Mouse (Mus musculus): Measurements from ENCODE around the gene Spice1. TPM values are rescaled to one million over a fixed set of nuclear protein-coding genes. Genes with fewer than 3 reads are reported as not detected.

Gene Spice1
- polyA plus RNA-seq, 1 experiment from 2014 or later: 7.9 TPM

GRCm38 (mm10) chr16:44381578-44381977, 34.7 kb downstream of the Spice1 start:
- no peak overlapping the region for H3K4me3 ChIP-seq (ENCODE audit: low read depth, low read length)
- WGBS: 37% methylated on average over 5 of the region's 5 CpGs
- ATAC-seq (ENCODE audit: low FRiP score, low TSS enrichment): no peak
- no peaks in the 10 kb centered on the region for H3K9me3 ChIP-seq (ENCODE audit: control insufficient read depth, low read length)
- peaks cover 5% of the 10 kb centered on the region; the same call in 1 of the 2 replicates for H3K36me3 ChIP-seq (ENCODE audit: control insufficient read depth, insufficient read depth, low read length)
- H3K9ac ChIP-seq (ENCODE audit: low read length): no peak overlapping the region
- H3K27ac ChIP-seq (replicated peaks): no peak overlapping the region
- TF ChIP-seq CTCF (IDR thresholded peaks at IDR 0.05; ENCODE audit: low read depth) (no peak), EP300 (optimal IDR thresholded peaks at IDR 0.05) (no peak)
- no peak overlapping the region for H3K4me2 ChIP-seq (replicated peaks; ENCODE audit: low read depth)
- no peak for DNase-seq (ENCODE audit: low spot score)
- no peaks in the 10 kb centered on the region for H3K4me1 ChIP-seq (replicated peaks; ENCODE audit: control insufficient read depth, insufficient read depth)
- H3K27me3 ChIP-seq (ENCODE audit: control insufficient read depth, insufficient read depth, low read length): no peaks in the 10 kb centered on the region

DNA sequence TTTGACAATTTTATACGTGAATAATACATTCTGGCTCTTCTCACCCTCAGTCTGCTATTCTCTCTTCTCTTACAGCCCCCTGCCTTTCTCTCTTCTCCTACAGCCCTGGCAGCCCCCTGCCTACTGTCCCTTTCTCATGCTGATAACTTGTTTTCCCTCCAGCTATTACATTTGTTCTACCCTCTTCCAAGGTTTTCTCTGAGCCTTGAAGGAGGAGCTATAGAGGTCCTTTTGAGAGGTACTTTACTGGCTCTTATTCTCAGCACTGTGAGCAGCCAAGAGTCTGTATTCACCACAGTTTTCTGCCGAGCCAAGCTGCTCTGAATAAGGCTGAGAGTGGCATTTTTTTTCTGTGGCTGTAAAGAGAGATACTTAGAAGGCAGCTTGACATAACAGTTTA, 36.6 kb downstream of the Spice1 start:
- Histone ChIP-seq H3K27ac (replicated peaks) (no peak overlapping the region), H3K9ac (ENCODE audit: low read length) (no peak overlapping the region), H3K4me3 (ENCODE audit: low read depth, low read length) (no peak overlapping the region), H3K4me2 (replicated peaks; ENCODE audit: low read depth) (no peak overlapping the region), H3K36me3 (ENCODE audit: control insufficient read depth, insufficient read depth, low read length) (peaks cover 5% of the 10 kb centered on the region; the same call in 1 of the 2 replicates), H3K27me3 (ENCODE audit: control insufficient read depth, insufficient read depth, low read length) (no peaks in the 10 kb centered on the region), H3K4me1 (replicated peaks; ENCODE audit: control insufficient read depth, insufficient read depth) (no peaks in the 10 kb centered on the region), H3K9me3 (ENCODE audit: control insufficient read depth, low read length) (no peaks in the 10 kb centered on the region)
- 53% methylated on average over 2 of the region's 2 CpGs for WGBS
- TF ChIP-seq EP300 (optimal IDR thresholded peaks at IDR 0.05) (no peak), CTCF (IDR thresholded peaks at IDR 0.05; ENCODE audit: low read depth) (no peak)
- no peak for DNase-seq (ENCODE audit: low spot score)
- ATAC-seq (ENCODE audit: low FRiP score, low TSS enrichment): no peak

DNA sequence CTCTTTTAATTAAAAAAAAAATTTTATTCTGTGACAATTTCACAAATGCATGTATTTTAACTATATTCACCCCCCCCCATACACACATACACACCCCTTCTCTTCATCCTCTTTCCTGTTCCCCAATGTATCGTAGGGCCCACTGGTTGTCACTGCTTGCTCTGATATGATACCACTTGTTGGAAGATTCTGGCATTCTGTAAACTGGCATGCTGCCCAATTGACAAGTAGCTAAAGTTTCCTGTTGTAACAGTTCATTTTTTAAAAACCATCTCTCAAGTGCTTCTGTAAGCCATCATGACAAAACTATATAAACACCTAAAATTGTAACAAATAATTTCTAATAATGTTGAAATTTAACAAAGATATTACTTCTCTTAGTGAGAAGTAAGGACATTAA, 37.3 kb downstream of the Spice1 start:
- no peak overlapping the region for H3K4me3 ChIP-seq (ENCODE audit: low read depth, low read length)
- TF ChIP-seq CTCF (IDR thresholded peaks at IDR 0.05; ENCODE audit: low read depth) (no peak), EP300 (optimal IDR thresholded peaks at IDR 0.05) (no peak)
- H3K27me3 ChIP-seq (ENCODE audit: control insufficient read depth, insufficient read depth, low read length): no peaks in the 10 kb centered on the region
- no peak for DNase-seq (ENCODE audit: low spot score)
- peaks cover 3% of the 10 kb centered on the region; the same call in 1 of the 2 replicates for H3K36me3 ChIP-seq (ENCODE audit: control insufficient read depth, insufficient read depth, low read length)
- no peaks in the 10 kb centered on the region for H3K9me3 ChIP-seq (ENCODE audit: control insufficient read depth, low read length)
- no peak overlapping the region for H3K9ac ChIP-seq (ENCODE audit: low read length)
- H3K4me1 ChIP-seq (replicated peaks; ENCODE audit: control insufficient read depth, insufficient read depth): no peaks in the 10 kb centered on the region
- 83% methylated on average over 1 of the region's 1 CpGs for WGBS
- H3K4me2 ChIP-seq (replicated peaks; ENCODE audit: low read depth): no peak overlapping the region
- no peak for ATAC-seq (ENCODE audit: low FRiP score, low TSS enrichment)
- H3K27ac ChIP-seq (replicated peaks): no peak overlapping the region

DNA sequence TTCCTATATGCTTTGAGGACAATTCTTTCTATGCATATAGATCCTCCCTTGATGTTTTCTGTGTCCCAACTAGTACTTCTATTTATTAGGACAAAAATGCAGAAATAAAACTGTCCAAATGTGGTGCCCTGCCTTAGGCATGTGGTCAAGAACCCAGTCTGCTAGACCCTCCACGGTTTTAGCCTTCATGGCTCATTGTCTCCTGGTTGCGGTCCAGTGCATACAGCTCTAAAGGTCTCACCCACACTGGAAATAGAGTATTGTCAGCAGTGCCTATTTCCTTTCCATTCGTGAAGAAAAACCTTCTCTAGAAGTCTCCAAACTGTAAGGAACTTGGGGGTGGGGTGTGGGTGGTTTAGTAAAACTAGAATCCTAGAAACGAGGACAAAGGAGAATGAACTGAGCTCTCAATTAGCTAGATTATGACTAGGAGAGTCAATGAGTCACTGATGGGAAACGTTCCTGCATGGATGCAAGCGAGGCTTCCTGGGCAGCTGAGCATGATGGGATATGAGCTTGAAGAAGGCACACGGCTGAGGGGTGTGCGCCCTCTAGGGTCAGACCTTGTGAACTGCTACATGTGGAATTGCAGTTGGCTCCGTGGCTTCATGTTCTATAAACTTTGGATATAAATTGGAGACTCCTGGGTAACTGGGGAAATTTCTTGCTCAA, 45.1 kb downstream of the Spice1 start:
- H3K27ac ChIP-seq (replicated peaks): no peak overlapping the region
- H3K4me2 ChIP-seq (replicated peaks; ENCODE audit: low read depth): no peak overlapping the region
- no peak overlapping the region for H3K9ac ChIP-seq (ENCODE audit: low read length)
- H3K4me1 ChIP-seq (replicated peaks; ENCODE audit: control insufficient read depth, insufficient read depth): peaks cover 3% of the 10 kb centered on the region; the same call in 1 of the 2 replicates
- no peaks in the 10 kb centered on the region for H3K27me3 ChIP-seq (ENCODE audit: control insufficient read depth, insufficient read depth, low read length)
- no peaks in the 10 kb centered on the region for H3K36me3 ChIP-seq (ENCODE audit: control insufficient read depth, insufficient read depth, low read length)
- TF ChIP-seq CTCF (IDR thresholded peaks at IDR 0.05; ENCODE audit: low read depth) (peak; percentile 87), EP300 (optimal IDR thresholded peaks at IDR 0.05) (no peak)
- H3K4me3 ChIP-seq (ENCODE audit: low read depth, low read length): no peak overlapping the region
- DNase-seq (ENCODE audit: low spot score) (peak; percentile 64), ATAC-seq (ENCODE audit: low FRiP score, low TSS enrichment) (peak; percentile 85)
- H3K9me3 ChIP-seq (ENCODE audit: control insufficient read depth, low read length): no peaks in the 10 kb centered on the region
- WGBS: 37% methylated on average over 9 of the region's 9 CpGs

DNA sequence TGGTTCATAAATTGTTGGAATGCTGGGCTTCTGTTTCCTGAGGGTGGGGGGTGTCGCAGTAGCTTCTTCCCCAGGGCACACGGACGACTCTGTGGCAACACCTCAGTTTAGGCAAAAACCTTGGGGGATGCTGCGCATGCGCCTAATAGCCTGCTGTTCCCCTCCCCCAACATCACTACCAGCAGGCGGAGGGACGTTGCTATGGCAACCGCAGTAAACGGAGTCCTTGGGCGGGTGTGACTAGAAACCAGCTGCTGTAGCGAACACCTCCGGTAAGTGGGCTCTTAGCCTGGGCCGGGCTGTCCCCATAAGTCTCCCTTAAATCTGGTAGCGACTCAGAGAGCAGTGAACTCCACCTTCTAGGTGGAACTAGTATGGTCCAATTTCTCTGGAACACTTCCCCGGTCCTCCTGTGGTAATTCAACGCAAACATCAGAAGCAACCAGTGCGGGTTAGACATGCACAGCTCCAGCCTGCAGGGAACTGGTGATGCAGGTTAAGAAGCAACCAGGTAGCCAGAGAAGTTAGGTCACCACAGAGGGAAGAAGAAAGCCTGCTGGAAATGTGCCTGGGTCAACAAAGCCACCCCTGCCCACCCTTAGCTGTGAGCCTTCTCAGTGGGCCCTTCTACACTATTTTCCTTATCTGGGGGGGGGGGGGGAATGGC, 47.8 kb downstream of the Spice1 start, which contains the start of gene Cfap44:
Cfap44 (plus strand) TSS at position 220 of the 667 bp plus-strand sequence.
- H3K9me3 ChIP-seq (ENCODE audit: control insufficient read depth, low read length): no peaks in the 10 kb centered on the region
- H3K27me3 ChIP-seq (ENCODE audit: control insufficient read depth, insufficient read depth, low read length): no peaks in the 10 kb centered on the region
- H3K9ac ChIP-seq (ENCODE audit: low read length): no peak within 1 kb of the TSS
- WGBS: 2% methylated on average over 17 of the region's 17 CpGs
- ATAC-seq (ENCODE audit: low FRiP score, low TSS enrichment): peak; percentile 74
- no peak within 1 kb of the TSS for H3K27ac ChIP-seq (replicated peaks)
- H3K4me3 ChIP-seq (ENCODE audit: low read depth, low read length): peak within 1 kb of the TSS; percentile 23
- TF ChIP-seq CTCF (IDR thresholded peaks at IDR 0.05; ENCODE audit: low read depth) (peak; percentile 45), EP300 (optimal IDR thresholded peaks at IDR 0.05) (no peak)
- peaks cover 3% of the 10 kb centered on the region; the same call in 1 of the 2 replicates for H3K4me1 ChIP-seq (replicated peaks; ENCODE audit: control insufficient read depth, insufficient read depth)
- no peaks in the 10 kb centered on the region for H3K36me3 ChIP-seq (ENCODE audit: control insufficient read depth, insufficient read depth, low read length)
- H3K4me2 ChIP-seq (replicated peaks; ENCODE audit: low read depth): peak within 1 kb of the TSS; percentile 52
- DNase-seq (ENCODE audit: low spot score): peak; percentile 74

GRCm38 (mm10) chr16:44404933-44405332, 58.0 kb downstream of the Spice1 start:
- Histone ChIP-seq H3K4me1 (replicated peaks; ENCODE audit: control insufficient read depth, insufficient read depth) (no peaks in the 10 kb centered on the region), H3K4me2 (replicated peaks; ENCODE audit: low read depth) (no peak overlapping the region), H3K27me3 (ENCODE audit: control insufficient read depth, insufficient read depth, low read length) (no peaks in the 10 kb centered on the region), H3K27ac (replicated peaks) (no peak overlapping the region), H3K9ac (ENCODE audit: low read length) (no peak overlapping the region), H3K36me3 (ENCODE audit: control insufficient read depth, insufficient read depth, low read length) (no peaks in the 10 kb centered on the region), H3K4me3 (ENCODE audit: low read depth, low read length) (no peak overlapping the region), H3K9me3 (ENCODE audit: control insufficient read depth, low read length) (0 out of 2 replicates have a peak, but pooled peaks cover 5% of the 10 kb centered on the region)
- ATAC-seq (ENCODE audit: low FRiP score, low TSS enrichment) (no peak), DNase-seq (ENCODE audit: low spot score) (no peak)
- 92% methylated on average over 5 of the region's 5 CpGs for WGBS
- no peak for TF ChIP-seq EP300 (optimal IDR thresholded peaks at IDR 0.05)
- no peak for TF ChIP-seq CTCF (IDR thresholded peaks at IDR 0.05; ENCODE audit: low read depth)

Measured in stomach, postnatal 0 days (tissue).